Mouse (Mus musculus): Measurements from ENCODE around the gene Kxd1. TPM values are rescaled to one million over a fixed set of nuclear protein-coding genes. Genes with fewer than 3 reads are reported as not detected.

Gene Kxd1
- polyA plus RNA-seq, 1 experiment: 41.3 TPM

GRCm38 (mm10) chr8:70541081-70541480, 13.3 kb upstream of the Kxd1 start:
- Histone ChIP-seq H3K4me3 (replicated peaks; ENCODE audit: control insufficient read depth, low read depth, low read length) (no peak overlapping the region), H3K27ac (ENCODE audit: control insufficient read depth, insufficient read depth, low read depth, low read length, poor library complexity) (no peak overlapping the region), H3K4me1 (ENCODE audit: control insufficient read depth, insufficient read depth, low read length) (peaks cover 10% of the 10 kb centered on the region)
- TF ChIP-seq CTCF (IDR thresholded peaks at IDR 0.05; ENCODE audit: control insufficient read depth, insufficient read depth, low read length) (no peak), POLR2A (IDR thresholded peaks at IDR 0.05; ENCODE audit: borderline replicate concordance, control insufficient read depth, low read depth, low read length) (no peak)
- WGBS: 53% methylated on average over 5 of the region's 5 CpGs

- TF ChIP-seq CTCF (IDR thresholded peaks at IDR 0.05; ENCODE audit: control insufficient read depth, insufficient read depth, low read length) (no peak), POLR2A (IDR thresholded peaks at IDR 0.05; ENCODE audit: borderline replicate concordance, control insufficient read depth, low read depth, low read length) (no peak)
- 19% methylated on average over 7 of the region's 7 CpGs for WGBS
- peak overlapping the region; percentile 93 for H3K4me3 ChIP-seq (replicated peaks; ENCODE audit: control insufficient read depth, low read depth, low read length)
- H3K4me1 ChIP-seq (ENCODE audit: control insufficient read depth, insufficient read depth, low read length): peaks cover 10% of the 10 kb centered on the region
- no peak overlapping the region for H3K27ac ChIP-seq (ENCODE audit: control insufficient read depth, insufficient read depth, low read depth, low read length, poor library complexity)
These were observed 12.8 kb upstream of the Kxd1 start for GRCm38 (mm10) chr8:70540507-70541071.

DNA sequence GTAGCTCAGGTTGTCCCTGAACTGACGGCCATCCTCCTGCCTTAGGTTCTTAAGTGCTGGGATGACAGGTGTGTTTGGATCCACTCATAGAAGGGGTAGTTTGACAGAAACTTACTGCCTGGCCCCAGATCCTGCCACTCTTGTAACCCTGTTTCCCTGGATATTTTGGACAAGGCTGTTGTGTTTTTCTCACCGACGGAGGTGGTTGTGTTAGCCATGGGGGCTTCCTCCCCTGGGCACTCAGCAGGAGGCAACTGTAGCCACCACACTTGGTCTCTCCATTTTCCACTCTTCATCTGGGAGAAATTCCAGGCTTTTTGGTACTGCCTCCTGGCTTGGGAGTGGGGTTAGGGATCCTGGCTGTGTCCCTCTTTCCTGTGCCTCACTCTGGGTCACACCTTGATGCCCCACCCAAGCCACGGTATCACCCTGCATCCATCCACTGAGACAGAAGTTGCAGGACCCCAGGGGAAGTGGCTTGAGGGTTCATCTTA, 12.3 kb upstream of the Kxd1 start:
- WGBS: 1% methylated on average over 4 of the region's 4 CpGs
- TF ChIP-seq POLR2A (IDR thresholded peaks at IDR 0.05; ENCODE audit: borderline replicate concordance, control insufficient read depth, low read depth, low read length) (no peak), CTCF (IDR thresholded peaks at IDR 0.05; ENCODE audit: control insufficient read depth, insufficient read depth, low read length) (no peak)

GRCm38 (mm10) chr8:70539077-70539813, 11.5 kb upstream of the Kxd1 start, which contains the start of gene Ell:
Gene Ell (plus strand): TSS chr8:70539457.
- H3K4me3 ChIP-seq (replicated peaks; ENCODE audit: control insufficient read depth, low read depth, low read length): peak within 1 kb of the TSS; percentile 93
- peak within 1 kb of the TSS; percentile 86 for H3K27ac ChIP-seq (ENCODE audit: control insufficient read depth, insufficient read depth, low read depth, low read length, poor library complexity)
- peaks cover 10% of the 10 kb centered on the region for H3K4me1 ChIP-seq (ENCODE audit: control insufficient read depth, insufficient read depth, low read length)
- under 1% methylated on average over 57 of the region's 58 CpGs for WGBS
- TF ChIP-seq CTCF (IDR thresholded peaks at IDR 0.05; ENCODE audit: control insufficient read depth, insufficient read depth, low read length) (no peak), POLR2A (IDR thresholded peaks at IDR 0.05; ENCODE audit: borderline replicate concordance, control insufficient read depth, low read depth, low read length) (peak; percentile 77)

More for the DNA sequence above, 12.3 kb upstream of the Kxd1 start:
- Histone ChIP-seq H3K4me3 (replicated peaks; ENCODE audit: control insufficient read depth, low read depth, low read length) (peak overlapping the region; percentile 93), H3K4me1 (ENCODE audit: control insufficient read depth, insufficient read depth, low read length) (peaks cover 10% of the 10 kb centered on the region), H3K27ac (ENCODE audit: control insufficient read depth, insufficient read depth, low read depth, low read length, poor library complexity) (peak overlapping the region; percentile 86; the same call in 1 of the 2 replicates)

- H3K4me1 ChIP-seq (ENCODE audit: control insufficient read depth, insufficient read depth, low read length): peaks cover 7% of the 10 kb centered on the region
- WGBS: under 1% methylated on average over 32 of the region's 32 CpGs
These were observed 10.9 kb upstream of the Kxd1 start for GRCm38 (mm10) chr8:70538633-70539076.

GRCm38 (mm10) chr8:70538024-70538579, 10.3 kb upstream of the Kxd1 start:
- peak overlapping the region; percentile 68 for H3K4me3 ChIP-seq (replicated peaks; ENCODE audit: control insufficient read depth, low read depth, low read length)
- TF ChIP-seq CTCF (IDR thresholded peaks at IDR 0.05; ENCODE audit: control insufficient read depth, insufficient read depth, low read length) (no peak), POLR2A (IDR thresholded peaks at IDR 0.05; ENCODE audit: borderline replicate concordance, control insufficient read depth, low read depth, low read length) (no peak)
- 11% methylated on average over 24 of the region's 24 CpGs for WGBS
- H3K4me1 ChIP-seq (ENCODE audit: control insufficient read depth, insufficient read depth, low read length): peaks cover 4% of the 10 kb centered on the region; the same call in 1 of the 2 replicates
- H3K27ac ChIP-seq (ENCODE audit: control insufficient read depth, insufficient read depth, low read depth, low read length, poor library complexity): peak overlapping the region; percentile 43

More at GRCm38 (mm10) chr8:70538633-70539076, 10.9 kb upstream of the Kxd1 start:
- peak overlapping the region; percentile 70 for H3K4me3 ChIP-seq (replicated peaks; ENCODE audit: control insufficient read depth, low read depth, low read length)
- peak overlapping the region; percentile 85 for H3K27ac ChIP-seq (ENCODE audit: control insufficient read depth, insufficient read depth, low read depth, low read length, poor library complexity)
- TF ChIP-seq CTCF (IDR thresholded peaks at IDR 0.05; ENCODE audit: control insufficient read depth, insufficient read depth, low read length) (no peak), POLR2A (IDR thresholded peaks at IDR 0.05; ENCODE audit: borderline replicate concordance, control insufficient read depth, low read depth, low read length) (no peak)

GRCm38 (mm10) chr8:70535701-70536100, 7.9 kb upstream of the Kxd1 start:
- peaks cover 4% of the 10 kb centered on the region; the same call in 1 of the 2 replicates for H3K4me1 ChIP-seq (ENCODE audit: control insufficient read depth, insufficient read depth, low read length)
- no peak overlapping the region for H3K27ac ChIP-seq (ENCODE audit: control insufficient read depth, insufficient read depth, low read depth, low read length, poor library complexity)
- no peak for TF ChIP-seq POLR2A (IDR thresholded peaks at IDR 0.05; ENCODE audit: borderline replicate concordance, control insufficient read depth, low read depth, low read length)
- no peak overlapping the region for H3K4me3 ChIP-seq (replicated peaks; ENCODE audit: control insufficient read depth, low read depth, low read length)
- WGBS: 90% methylated on average over 2 of the region's 2 CpGs

DNA sequence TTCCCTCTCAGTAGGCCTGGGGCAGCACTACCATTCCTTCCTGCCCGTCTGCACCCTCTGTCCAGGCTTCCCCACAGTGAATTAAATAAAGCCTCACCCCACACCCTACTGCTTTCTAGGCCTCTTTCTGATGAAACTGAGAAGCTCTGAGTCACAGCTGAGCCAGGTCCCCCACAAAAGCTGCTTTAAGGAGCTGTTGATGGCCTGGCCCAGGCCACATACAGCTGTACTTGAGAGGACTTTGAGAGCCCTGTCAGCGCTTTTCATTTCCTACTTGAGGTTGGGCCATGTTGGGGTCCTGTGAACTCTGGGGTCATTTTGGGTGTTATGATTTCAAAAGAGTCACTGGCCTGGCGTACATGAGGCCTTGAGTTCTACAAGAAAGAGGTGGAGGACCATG, 7.5 kb upstream of the Kxd1 start:
- Histone ChIP-seq H3K4me3 (replicated peaks; ENCODE audit: control insufficient read depth, low read depth, low read length) (no peak overlapping the region), H3K4me1 (ENCODE audit: control insufficient read depth, insufficient read depth, low read length) (peaks cover under 1% of the 10 kb centered on the region; the same call in 1 of the 2 replicates), H3K27ac (ENCODE audit: control insufficient read depth, insufficient read depth, low read depth, low read length, poor library complexity) (no peak overlapping the region)
- WGBS: 83% methylated on average over 3 of the region's 3 CpGs
- TF ChIP-seq CTCF (IDR thresholded peaks at IDR 0.05; ENCODE audit: control insufficient read depth, insufficient read depth, low read length) (no peak), POLR2A (IDR thresholded peaks at IDR 0.05; ENCODE audit: borderline replicate concordance, control insufficient read depth, low read depth, low read length) (no peak)
